Mouse (Mus musculus) C2C12 (cell line): ENCODE measurements around the gene Mtln. TPM values are rescaled to one million over a fixed set of nuclear protein-coding genes. Genes with fewer than 3 reads are reported as not detected.

Experiments used
- H3K27me3 ChIP-seq: one replicate; pipeline ENCODE4 v1.6.1; 2011; ENCODE audit not compliant: control insufficient read depth, insufficient read depth, insufficient read length
- H3K36me3 ChIP-seq: one replicate; pipeline ENCODE4 v1.6.1; 2011; ENCODE audit not compliant: control insufficient read depth, insufficient read depth
- H3K4me3 ChIP-seq: one replicate; pipeline ENCODE4 v1.5.1; 2011; ENCODE audit warnings: mild to moderate bottlenecking, control low read depth; ENCODE audit not compliant: poor library complexity, insufficient read depth, severe bottlenecking
- H3K79me2 ChIP-seq: one replicate; pipeline ENCODE4 v1.6.1; 2011; ENCODE audit not compliant: control insufficient read depth, insufficient read depth
- H3K79me3 ChIP-seq: one replicate; pipeline ENCODE4 v1.6.1; 2011; ENCODE audit warnings: low read depth, control low read depth
- H3ac ChIP-seq: one replicate; pipeline ENCODE3; 2011; ENCODE audit warnings: low read depth; ENCODE audit not compliant: control insufficient read depth, insufficient read length
- CEBPB ChIP-seq: IDR thresholded peaks from one replicate; pipeline ENCODE4 v1.6.1; 2011; ENCODE audit warnings: low read depth, mild to moderate bottlenecking, control low read depth, moderate library complexity
- CTCF ChIP-seq: IDR thresholded peaks from one replicate; pipeline ENCODE4 v1.5.1; 2011; ENCODE audit not compliant: control insufficient read depth, insufficient read depth, insufficient read length
- FOSL1 ChIP-seq: IDR thresholded peaks from one replicate; pipeline ENCODE4 v1.8.0; 2011; ENCODE audit warnings: mild to moderate bottlenecking, low read length; ENCODE audit not compliant: poor library complexity, insufficient read depth, severe bottlenecking
- MAX ChIP-seq: IDR thresholded peaks from one replicate; pipeline ENCODE4 v1.6.1; 2011; ENCODE audit warnings: mild to moderate bottlenecking, control low read depth
- MYOD1 ChIP-seq: IDR thresholded peaks from one replicate; pipeline ENCODE4 v1.6.1; 2011; ENCODE audit warnings: low read depth; ENCODE audit not compliant: control insufficient read depth, insufficient read length
- MYOG ChIP-seq: IDR thresholded peaks from one replicate; pipeline ENCODE4 v1.6.1; 2011; ENCODE audit not compliant: control insufficient read depth, insufficient read length; ENCODE audit errors: extremely low read depth
- USF1 ChIP-seq: IDR thresholded peaks from one replicate; pipeline ENCODE4 v1.6.1; 2011; ENCODE audit warnings: low read depth, mild to moderate bottlenecking, control low read depth, moderate library complexity
- polyA plus RNA-seq: library from polyadenylated mRNA; unstranded; fragments of >200 nt; fragmentation: generic; extraction: Trizol; gene quantifications from one replicate; pipeline ENCODE4 v1.2.1, GENCODE M21; 2012; ENCODE audit warnings: missing spikeins

Mtln gene
- polyA plus RNA-seq, 1 experiment, result 41.3 TPM

DNA sequence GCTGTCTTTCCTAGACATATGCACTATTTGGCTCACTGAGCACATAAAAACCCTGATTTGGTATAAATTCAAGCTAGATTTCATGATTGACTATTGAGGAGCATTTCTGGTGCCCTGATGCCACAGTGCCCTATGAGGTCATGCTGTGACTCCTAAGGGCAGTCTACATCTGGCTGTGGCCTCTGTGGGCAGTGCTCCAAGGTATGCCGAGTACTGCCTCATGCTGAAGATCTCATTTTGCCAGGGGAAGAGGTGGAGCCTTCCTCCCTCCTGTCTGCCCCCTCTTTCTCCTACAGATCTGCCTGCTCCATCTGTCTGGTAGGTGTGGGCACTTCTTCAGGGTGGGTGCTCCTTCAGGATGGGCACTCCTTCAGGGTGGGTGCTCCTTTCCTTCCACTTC, 42.9 kb downstream of the Mtln start:
- Histone ChIP-seq H3K79me3 (no peaks in the 10 kb centered on the region), H3ac (no peak overlapping the region), H3K4me3 (no peak overlapping the region), H3K36me3 (no peaks in the 10 kb centered on the region), H3K27me3 (no peaks in the 10 kb centered on the region), H3K79me2 (no peaks in the 10 kb centered on the region)
- TF ChIP-seq CTCF (no peak), FOSL1 (no peak), MAX (no peak), CEBPB (no peak), MYOG (no peak), MYOD1 (no peak), USF1 (no peak)

DNA sequence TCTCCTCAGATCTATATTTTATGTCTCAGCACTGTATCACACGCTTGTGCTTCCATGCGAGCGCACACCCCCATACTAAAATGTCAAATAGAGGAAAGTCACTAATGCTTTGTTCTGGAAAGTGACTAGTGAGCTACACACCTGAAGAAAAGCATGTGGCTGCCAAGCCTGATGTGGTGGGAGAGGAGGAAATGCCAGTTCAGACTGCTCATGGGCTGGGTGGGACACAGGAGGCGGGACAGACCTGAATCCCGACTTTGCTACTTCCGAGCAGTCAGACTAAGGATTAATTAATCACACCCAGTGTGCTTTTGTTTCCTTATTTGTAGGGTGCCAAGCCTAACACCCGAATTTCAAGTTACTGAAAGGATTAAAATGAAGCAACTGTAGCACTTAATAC, 44.0 kb downstream of the Mtln start:
- TF ChIP-seq CEBPB (no peak), FOSL1 (no peak), MAX (no peak), CTCF (no peak), MYOD1 (no peak), USF1 (no peak), MYOG (no peak)
- Histone ChIP-seq H3K36me3 (no peaks in the 10 kb centered on the region), H3K79me2 (no peaks in the 10 kb centered on the region), H3K4me3 (no peak overlapping the region), H3K79me3 (no peaks in the 10 kb centered on the region), H3ac (no peak overlapping the region), H3K27me3 (no peaks in the 10 kb centered on the region)

DNA sequence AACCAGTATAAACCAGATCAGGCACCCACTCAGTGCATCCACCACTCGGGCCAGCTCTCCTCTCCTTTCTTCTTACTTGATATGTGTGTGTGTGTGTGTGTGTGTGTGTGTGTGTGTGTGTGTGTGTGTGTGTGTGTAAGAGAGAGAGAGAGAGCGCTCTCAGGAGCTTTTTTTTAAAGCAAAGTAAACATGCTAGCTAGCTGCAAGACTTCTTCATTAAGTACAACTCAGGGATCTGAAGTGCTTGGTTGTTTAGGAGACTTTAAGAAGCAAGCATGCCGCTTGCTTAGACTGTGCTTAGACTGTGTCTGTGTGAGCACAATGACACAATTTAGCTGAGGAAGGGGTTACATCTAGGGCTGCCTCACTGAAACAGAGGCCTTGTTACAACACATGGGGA, 49.7 kb downstream of the Mtln start:
- H3K36me3 ChIP-seq, result peaks cover 4% of the 10 kb centered on the region
- H3K79me2 ChIP-seq, result no peaks in the 10 kb centered on the region
- no peaks in the 10 kb centered on the region for H3K27me3 ChIP-seq
- no peak overlapping the region for H3ac ChIP-seq
- H3K79me3 ChIP-seq, result no peaks in the 10 kb centered on the region
- TF ChIP-seq CEBPB, result no peak
- no peak for TF ChIP-seq FOSL1
- TF ChIP-seq CTCF, result no peak
- TF ChIP-seq MYOD1, result no peak
- no peak for TF ChIP-seq MAX
- no peak for TF ChIP-seq MYOG
- no peak for TF ChIP-seq USF1
- H3K4me3 ChIP-seq, result no peak overlapping the region

Other genes with a start within 250 kb of the Mtln start
- 0.89 TPM for gene Zfp661, start 205.4 kb downstream of the Mtln start, polyA plus RNA-seq
- gene Mrps5, start 205.3 kb downstream of the Mtln start, polyA plus RNA-seq, result 66.1 TPM
- gene Mal, start 135.8 kb downstream of the Mtln start, polyA plus RNA-seq, result 0.12 TPM
- not detected for gene Mall, start 62.6 kb downstream of the Mtln start, polyA plus RNA-seq
- gene Nphp1, start 3.6 kb downstream of the Mtln start, polyA plus RNA-seq, result 16.4 TPM
- gene Bub1, start 39.4 kb upstream of the Mtln start, polyA plus RNA-seq, result 10.0 TPM
- gene Acoxl, start 46.4 kb upstream of the Mtln start, polyA plus RNA-seq, result not detected